Mouse (Mus musculus): ENCODE measurements around the gene Mrps34. TPM values are rescaled to one million over a fixed set of nuclear protein-coding genes. Genes with fewer than 3 reads are reported as not detected.

Mrps34 gene
- 102 and 105 TPM in 2 replicates for polyA plus RNA-seq (2016; fragmentation: Nextera tagmentation; extraction: Ambion mirVana)

GRCm38 (mm10) chr17:24894995-24895547 lies at the start of gene Mrps34, which contains the start of gene Eme2:
Mrps34 (plus strand) TSS chr17:24895116.
Eme2 (minus strand) TSS chr17:24895087.
- Histone ChIP-seq H3K27ac (replicated peaks) (peak within 1 kb of the TSS; percentile 90), H3K4me1 (peaks cover 46% of the 10 kb centered on the region), H3K9me3 (no peaks in the 10 kb centered on the region), H3K27me3 (replicated peaks; ENCODE audit: low read depth, poor library complexity, severe bottlenecking) (no peaks in the 10 kb centered on the region), H3K36me3 (replicated peaks) (peaks cover 74% of the 10 kb centered on the region), H3K4me3 (peak within 1 kb of the TSS; percentile 83)
- DNase-seq (ENCODE audit: low spot score), result peak; percentile 91
- WGBS, result under 1% methylated on average over 62 of the region's 62 CpGs

- Histone ChIP-seq H3K4me1 (peaks cover 23% of the 10 kb centered on the region), H3K9me3 (no peaks in the 10 kb centered on the region), H3K4me3 (no peak overlapping the region), H3K27ac (replicated peaks) (no peak overlapping the region), H3K36me3 (replicated peaks) (no peaks in the 10 kb centered on the region), H3K27me3 (replicated peaks; ENCODE audit: low read depth, poor library complexity, severe bottlenecking) (peaks cover 24% of the 10 kb centered on the region)
- WGBS, result 97% methylated on average over 1 of the region's 1 CpGs
- no peak for DNase-seq (ENCODE audit: low spot score)
Observed at GRCm38 (mm10) chr17:24847386-24847785, 47.5 kb upstream of the Mrps34 start.

GRCm38 (mm10) chr17:24848600-24849031 lies 46.3 kb upstream of the Mrps34 start:
- no peaks in the 10 kb centered on the region for H3K9me3 ChIP-seq
- peaks cover 23% of the 10 kb centered on the region for H3K4me1 ChIP-seq
- peaks cover 4% of the 10 kb centered on the region for H3K36me3 ChIP-seq (replicated peaks)
- H3K4me3 ChIP-seq, result peak overlapping the region; percentile 87
- no peak overlapping the region for H3K27ac ChIP-seq (replicated peaks)
- peaks cover 24% of the 10 kb centered on the region for H3K27me3 ChIP-seq (replicated peaks; ENCODE audit: low read depth, poor library complexity, severe bottlenecking)
- no peak for DNase-seq (ENCODE audit: low spot score)

- H3K9me3 ChIP-seq, result no peaks in the 10 kb centered on the region
- DNase-seq (ENCODE audit: low spot score), result no peak
- peak overlapping the region; percentile 91 for H3K27ac ChIP-seq (replicated peaks)
- peaks cover 8% of the 10 kb centered on the region for H3K36me3 ChIP-seq (replicated peaks)
- peaks cover 16% of the 10 kb centered on the region for H3K27me3 ChIP-seq (replicated peaks; ENCODE audit: low read depth, poor library complexity, severe bottlenecking)
- peak overlapping the region; percentile 87 for H3K4me3 ChIP-seq
- under 1% methylated on average over 21 of the region's 21 CpGs for WGBS
- peaks cover 23% of the 10 kb centered on the region for H3K4me1 ChIP-seq
Observed at GRCm38 (mm10) chr17:24849733-24850064, 45.2 kb upstream of the Mrps34 start.

- peaks cover 14% of the 10 kb centered on the region for H3K27me3 ChIP-seq (replicated peaks; ENCODE audit: low read depth, poor library complexity, severe bottlenecking)
- H3K27ac ChIP-seq (replicated peaks), result peak within 1 kb of the TSS; percentile 91
- peaks cover 8% of the 10 kb centered on the region for H3K36me3 ChIP-seq (replicated peaks)
- H3K9me3 ChIP-seq, result no peaks in the 10 kb centered on the region
- peak; percentile 97 for DNase-seq (ENCODE audit: low spot score)
- peaks cover 23% of the 10 kb centered on the region for H3K4me1 ChIP-seq
- WGBS, result under 1% methylated on average over 58 of the region's 58 CpGs
- H3K4me3 ChIP-seq, result peak within 1 kb of the TSS; percentile 87
Observed at GRCm38 (mm10) chr17:24850065-24850772, 44.7 kb upstream of the Mrps34 start, which contains the start of gene Fahd1. Fahd1 (minus strand) TSS chr17:24850364.

GRCm38 (mm10) chr17:24850773-24851127 lies 44.2 kb upstream of the Mrps34 start:
- WGBS, result 2% methylated on average over 20 of the region's 20 CpGs
- Histone ChIP-seq H3K9me3 (no peaks in the 10 kb centered on the region), H3K4me1 (peaks cover 23% of the 10 kb centered on the region), H3K36me3 (replicated peaks) (peaks cover 8% of the 10 kb centered on the region), H3K27ac (replicated peaks) (peak overlapping the region; percentile 91), H3K27me3 (replicated peaks; ENCODE audit: low read depth, poor library complexity, severe bottlenecking) (peaks cover 14% of the 10 kb centered on the region), H3K4me3 (peak overlapping the region; percentile 87)
- no peak for DNase-seq (ENCODE audit: low spot score)

GRCm38 (mm10) chr17:24851381-24852125 lies 43.4 kb upstream of the Mrps34 start:
- Histone ChIP-seq H3K27ac (replicated peaks) (no peak overlapping the region), H3K4me1 (peaks cover 23% of the 10 kb centered on the region), H3K27me3 (replicated peaks; ENCODE audit: low read depth, poor library complexity, severe bottlenecking) (peaks cover 14% of the 10 kb centered on the region), H3K4me3 (peak overlapping the region; percentile 87), H3K36me3 (replicated peaks) (peaks cover 10% of the 10 kb centered on the region), H3K9me3 (no peaks in the 10 kb centered on the region)
- 78% methylated on average over 10 of the region's 10 CpGs for WGBS
- no peak for DNase-seq (ENCODE audit: low spot score)

- no peak overlapping the region for H3K4me3 ChIP-seq
- H3K4me1 ChIP-seq, result peaks cover 6% of the 10 kb centered on the region
- H3K36me3 ChIP-seq (replicated peaks), result peaks cover 33% of the 10 kb centered on the region
- DNase-seq (ENCODE audit: low spot score), result no peak
- H3K27ac ChIP-seq (replicated peaks), result no peak overlapping the region
- peaks cover 10% of the 10 kb centered on the region for H3K27me3 ChIP-seq (replicated peaks; ENCODE audit: low read depth, poor library complexity, severe bottlenecking)
- no peaks in the 10 kb centered on the region for H3K9me3 ChIP-seq
- 80% methylated on average over 3 of the region's 3 CpGs for WGBS
Observed at GRCm38 (mm10) chr17:24855838-24856464, 39.0 kb upstream of the Mrps34 start.

GRCm38 (mm10) chr17:24856589-24856988 lies 38.3 kb upstream of the Mrps34 start:
- peaks cover 39% of the 10 kb centered on the region for H3K36me3 ChIP-seq (replicated peaks)
- H3K4me3 ChIP-seq, result no peak overlapping the region
- no peaks in the 10 kb centered on the region for H3K9me3 ChIP-seq
- peaks cover 3% of the 10 kb centered on the region for H3K27me3 ChIP-seq (replicated peaks; ENCODE audit: low read depth, poor library complexity, severe bottlenecking)
- H3K27ac ChIP-seq (replicated peaks), result no peak overlapping the region
- no peak for DNase-seq (ENCODE audit: low spot score)
- 86% methylated on average over 13 of the region's 13 CpGs for WGBS
- H3K4me1 ChIP-seq, result no peaks in the 10 kb centered on the region

GRCm38 (mm10) chr17:24857831-24858470 lies 37.0 kb upstream of the Mrps34 start:
- H3K4me1 ChIP-seq, result no peaks in the 10 kb centered on the region
- H3K4me3 ChIP-seq, result no peak overlapping the region
- no peak for DNase-seq (ENCODE audit: low spot score)
- no peaks in the 10 kb centered on the region for H3K9me3 ChIP-seq
- H3K27me3 ChIP-seq (replicated peaks; ENCODE audit: low read depth, poor library complexity, severe bottlenecking), result no peaks in the 10 kb centered on the region
- H3K27ac ChIP-seq (replicated peaks), result no peak overlapping the region
- peaks cover 51% of the 10 kb centered on the region for H3K36me3 ChIP-seq (replicated peaks)
- WGBS, result 88% methylated on average over 8 of the region's 8 CpGs

GRCm38 (mm10) chr17:24858967-24859366 lies 35.9 kb upstream of the Mrps34 start:
- Histone ChIP-seq H3K9me3 (no peaks in the 10 kb centered on the region), H3K4me3 (no peak overlapping the region), H3K27ac (replicated peaks) (no peak overlapping the region), H3K4me1 (no peaks in the 10 kb centered on the region), H3K36me3 (replicated peaks) (peaks cover 43% of the 10 kb centered on the region), H3K27me3 (replicated peaks; ENCODE audit: low read depth, poor library complexity, severe bottlenecking) (no peaks in the 10 kb centered on the region)
- DNase-seq (ENCODE audit: low spot score), result no peak
- 90% methylated on average over 6 of the region's 6 CpGs for WGBS

- DNase-seq (ENCODE audit: low spot score), result no peak
- no peaks in the 10 kb centered on the region for H3K4me1 ChIP-seq
- H3K27me3 ChIP-seq (replicated peaks; ENCODE audit: low read depth, poor library complexity, severe bottlenecking), result no peaks in the 10 kb centered on the region
- no peak overlapping the region for H3K4me3 ChIP-seq
- H3K9me3 ChIP-seq, result no peaks in the 10 kb centered on the region
- WGBS, result 91% methylated on average over 8 of the region's 8 CpGs
- H3K36me3 ChIP-seq (replicated peaks), result peaks cover 42% of the 10 kb centered on the region
- no peak overlapping the region for H3K27ac ChIP-seq (replicated peaks)
Observed at GRCm38 (mm10) chr17:24860076-24860475, 34.8 kb upstream of the Mrps34 start.
